Mouse (Mus musculus) CH12F3 (cell line): ENCODE results near the gene Emd.
"Not testable (repeated sequence)": the region's sequence is repeated elsewhere in the genome, so short reads cannot be mapped to it uniquely, and the experiment has no call there.

Experiments
- in situ Hi-C: fragments of 300-500 bp; cut with MboI; formaldehyde crosslinking; loops from 2 replicates; pipeline ENCODE4 v1.14.3; 2020; ENCODE audit warnings: low sequenced_read_pairs

Emd gene

GRCm38 (mm10) chrX:74254153-74254887 is at the start of gene Emd:
Emd (plus strand) TSS chrX:74254687.
- in situ Hi-C loops, result no loop called here

- in situ Hi-C loops, result no loop called here
Observed at GRCm38 (mm10) chrX:74218496-74218895, 36.0 kb upstream of the Emd start.

GRCm38 (mm10) chrX:74219449-74219848 is 35.0 kb upstream of the Emd start:
- in situ Hi-C loops, result no loop called here

GRCm38 (mm10) chrX:74220099-74220498 is 34.4 kb upstream of the Emd start:
- in situ Hi-C loops, result not testable (repeated sequence)

GRCm38 (mm10) chrX:74230038-74230437 is 24.4 kb upstream of the Emd start:
- in situ Hi-C loops, result no loop called here

GRCm38 (mm10) chrX:74233196-74233595 is 21.3 kb upstream of the Emd start:
- in situ Hi-C loops, result no loop called here

GRCm38 (mm10) chrX:74240332-74240731 is 14.2 kb upstream of the Emd start:
- in situ Hi-C loops, result loop anchor here (10.0 kb wide), 1 partner anchor 174 kb away; no protein-coding TSS in a partner anchor

GRCm38 (mm10) chrX:74243396-74243795 is 11.1 kb upstream of the Emd start:
- in situ Hi-C loops, result loop anchor here (10.0 kb wide), 1 partner anchor 171 kb away; no protein-coding TSS in a partner anchor

GRCm38 (mm10) chrX:74243807-74244206 is 10.7 kb upstream of the Emd start:
- in situ Hi-C loops, result loop anchor here (10.0 kb wide), 1 partner anchor 171 kb away; no protein-coding TSS in a partner anchor

- in situ Hi-C loops, result loop anchor here (10.0 kb wide), 1 partner anchor 170 kb away; no protein-coding TSS in a partner anchor
Observed at GRCm38 (mm10) chrX:74244614-74245083, 9.8 kb upstream of the Emd start.

GRCm38 (mm10) chrX:74245107-74245506 is 9.4 kb upstream of the Emd start:
- in situ Hi-C loops, result loop anchor here (10.0 kb wide), 1 partner anchor 170 kb away; no protein-coding TSS in a partner anchor

- in situ Hi-C loops, result loop anchor here (10.0 kb wide), 1 partner anchor 169 kb away; no protein-coding TSS in a partner anchor
Observed at GRCm38 (mm10) chrX:74245687-74246086, 8.8 kb upstream of the Emd start.

GRCm38 (mm10) chrX:74246213-74246681 is 8.2 kb upstream of the Emd start:
- in situ Hi-C loops, result loop anchor here (10.0 kb wide), 1 partner anchor 169 kb away; no protein-coding TSS in a partner anchor

GRCm38 (mm10) chrX:74246693-74247092 is 7.8 kb upstream of the Emd start:
- in situ Hi-C loops, result loop anchor here (10.0 kb wide), 1 partner anchor 168 kb away; no protein-coding TSS in a partner anchor

GRCm38 (mm10) chrX:74248651-74249050 is 5.8 kb upstream of the Emd start:
- in situ Hi-C loops, result loop anchor here (10.0 kb wide), 1 partner anchor 166 kb away; no protein-coding TSS in a partner anchor

GRCm38 (mm10) chrX:74249615-74250014 is 4.9 kb upstream of the Emd start, which contains the start of gene Flna:
Flna (minus strand) TSS chrX:74249820.
- in situ Hi-C loops, result loop anchor here (10.0 kb wide), 1 partner anchor 165 kb away; no protein-coding TSS in a partner anchor

- in situ Hi-C loops, result no loop called here
Observed at GRCm38 (mm10) chrX:74254888-74255565, 540 bp downstream of the Emd start.

- in situ Hi-C loops, result no loop called here
Observed at GRCm38 (mm10) chrX:74257746-74258145, 3.3 kb downstream of the Emd start.

- in situ Hi-C loops, result no loop called here
Observed at GRCm38 (mm10) chrX:74269736-74270061, 15.2 kb downstream of the Emd start.

- in situ Hi-C loops, result no loop called here
Observed at GRCm38 (mm10) chrX:74270062-74270901, 15.8 kb downstream of the Emd start, which contains the start of gene Rpl10. Rpl10 (plus strand) TSS chrX:74270812.
